Mouse (Mus musculus) CH12.LX (cell line): ENCODE results near the gene Psmb9.

Experiments used
- CTCF ChIP-seq, 2 experiments: IDR thresholded peaks in 1 of 2; conservative IDR thresholded peaks in 1 of 2; 2 replicates each; pipeline ENCODE4 v1.5.1; 2011 to 2012; ENCODE audit warnings: low read depth in 2 of 2, low read length in 2 of 2, improper control_type of control experiment in 1 of 2, inconsistent platforms in 1 of 2, mild to moderate bottlenecking in 1 of 2, moderate library complexity in 1 of 2
- E2F4 ChIP-seq: IDR thresholded peaks from 2 replicates; pipeline ENCODE4 v1.6.1; 2011; ENCODE audit warnings: low read depth, low read length, improper control_type of control experiment; ENCODE audit not compliant: insufficient replicate concordance
- MAX ChIP-seq: IDR thresholded peaks from 2 replicates; pipeline ENCODE4 v1.6.1; 2011; ENCODE audit warnings: low read length, improper control_type of control experiment
- MAZ ChIP-seq: IDR thresholded peaks from 2 replicates; pipeline ENCODE4 v1.6.1; 2012; ENCODE audit warnings: low read depth, mild to moderate bottlenecking, inconsistent platforms, low read length, improper control_type of control experiment, moderate library complexity
- MEF2A ChIP-seq: IDR thresholded peaks from 2 replicates; pipeline ENCODE4 v1.6.1; 2014; ENCODE audit warnings: low read depth, mild to moderate bottlenecking, inconsistent platforms, low read length, improper control_type of control experiment, borderline replicate concordance
- POLR2A ChIP-seq: IDR thresholded peaks from 2 replicates; pipeline ENCODE4 v1.6.1; 2011; ENCODE audit warnings: low read depth, mild to moderate bottlenecking, improper control_type of control experiment, low read length

DNA sequence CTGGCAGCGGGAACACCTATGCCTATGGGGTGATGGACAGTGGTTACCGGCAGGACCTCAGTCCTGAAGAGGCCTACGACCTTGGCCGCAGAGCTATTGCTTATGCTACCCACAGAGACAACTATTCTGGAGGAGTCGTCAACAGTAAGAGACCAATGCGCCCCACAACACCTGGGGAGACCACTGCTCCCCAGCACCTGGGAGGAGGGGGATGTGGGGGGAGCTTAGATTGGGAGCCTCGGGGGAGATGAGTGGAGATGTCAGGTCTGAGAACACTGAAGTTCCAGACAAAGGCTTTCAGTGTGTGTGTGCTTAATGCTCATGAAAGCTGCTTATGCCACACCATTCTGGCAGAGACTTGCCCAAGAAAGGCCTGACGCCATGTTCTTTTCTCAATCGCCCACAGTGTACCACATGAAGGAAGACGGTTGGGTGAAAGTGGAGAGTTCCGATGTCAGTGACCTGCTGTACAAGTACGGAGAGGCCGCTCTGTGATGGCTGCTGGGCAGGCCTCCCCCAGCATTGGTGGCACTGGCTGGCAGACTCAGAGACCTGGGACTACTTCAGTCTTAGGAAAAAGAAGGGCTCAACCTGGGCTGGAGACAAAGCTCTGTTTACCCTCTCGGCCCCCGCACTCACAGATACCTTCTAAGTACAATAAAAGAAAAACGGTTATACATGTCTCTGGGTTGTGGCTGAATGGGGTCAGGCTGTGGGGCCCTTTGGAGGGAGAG is 13.4 kb upstream of the Psmb9 start:
- no peak for TF ChIP-seq MAX
- no peak for TF ChIP-seq CTCF (conservative IDR thresholded peaks at IDR 0.05 in 1 of 2, IDR thresholded peaks at IDR 0.05 in 1 of 2; ENCODE audit: low read depth in 2 of 2, low read length in 2 of 2)
- no peak for TF ChIP-seq E2F4
- no peak for TF ChIP-seq MAZ
- TF ChIP-seq POLR2A, result no peak
- TF ChIP-seq MEF2A, result no peak
